Mouse (Mus musculus) layer of hippocampus, adult 11-12 months (tissue): ENCODE data around the gene Cstad.

ENCODE experiments used
- DNase-seq: peaks from one replicate; pipeline ENCODE4 v3.0.0; 2022; ENCODE audit warnings: low spot score

The Cstad gene

GRCm38 (mm10) chr2:30595796-30596195 lies 956 bp downstream of the Cstad start:
- DNase-seq: no peak

DNA sequence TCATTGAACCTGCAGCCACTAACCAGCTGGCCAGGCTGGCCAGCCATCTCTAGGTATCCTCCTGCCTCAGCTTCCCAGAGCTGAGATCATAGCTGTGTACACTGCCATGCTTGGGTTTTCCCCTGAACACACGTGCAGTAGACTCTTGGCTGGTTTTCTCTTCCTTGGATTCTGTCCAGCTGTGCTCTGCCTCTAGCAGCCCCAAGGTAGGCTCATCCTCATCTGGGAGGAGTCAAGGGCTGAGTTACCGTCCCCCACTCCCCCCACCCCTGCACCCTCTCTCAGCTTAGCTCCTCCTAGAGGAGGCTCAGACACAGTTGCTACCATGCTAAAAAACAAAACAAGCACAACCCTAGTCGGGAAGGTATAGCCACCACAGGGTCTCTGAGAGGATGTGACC lies 4.8 kb downstream of the Cstad start:
- no peak for DNase-seq

GRCm38 (mm10) chr2:30600291-30600690 lies 5.5 kb downstream of the Cstad start:
- DNase-seq: no peak

- DNase-seq: no peak
Observed at GRCm38 (mm10) chr2:30600965-30601841, 6.4 kb downstream of the Cstad start.

GRCm38 (mm10) chr2:30602451-30602850 lies 7.6 kb downstream of the Cstad start:
- DNase-seq: no peak

GRCm38 (mm10) chr2:30603731-30604130 lies 8.9 kb downstream of the Cstad start:
- no peak for DNase-seq

- DNase-seq: no peak
Observed at GRCm38 (mm10) chr2:30604880-30605761, 10.3 kb downstream of the Cstad start.

GRCm38 (mm10) chr2:30605762-30606051 lies 10.9 kb downstream of the Cstad start:
- DNase-seq: no peak

GRCm38 (mm10) chr2:30606621-30607052 lies 11.8 kb downstream of the Cstad start:
- DNase-seq: no peak

DNA sequence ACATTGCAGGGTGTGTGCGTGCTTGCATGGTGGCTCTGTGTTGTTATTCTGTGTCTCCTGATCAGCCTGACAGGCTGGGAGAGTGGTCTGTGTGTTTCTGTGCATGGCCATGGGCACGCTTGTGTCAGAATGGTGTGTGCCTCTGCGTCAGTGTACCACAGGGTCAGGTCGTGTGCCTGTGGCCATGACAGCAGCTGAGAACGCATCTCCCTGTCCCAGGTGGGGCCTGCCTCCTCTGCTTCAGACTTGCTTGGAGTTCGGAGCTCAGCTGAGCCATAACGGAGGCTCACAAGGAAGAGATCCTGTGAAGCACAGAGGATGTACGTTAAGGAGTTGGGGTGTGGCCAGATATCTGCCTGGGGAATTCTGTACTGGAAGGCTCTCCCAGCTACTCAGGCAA lies 13.1 kb downstream of the Cstad start:
- no peak for DNase-seq

GRCm38 (mm10) chr2:30608690-30609201 lies 13.9 kb downstream of the Cstad start:
- DNase-seq: no peak

DNA sequence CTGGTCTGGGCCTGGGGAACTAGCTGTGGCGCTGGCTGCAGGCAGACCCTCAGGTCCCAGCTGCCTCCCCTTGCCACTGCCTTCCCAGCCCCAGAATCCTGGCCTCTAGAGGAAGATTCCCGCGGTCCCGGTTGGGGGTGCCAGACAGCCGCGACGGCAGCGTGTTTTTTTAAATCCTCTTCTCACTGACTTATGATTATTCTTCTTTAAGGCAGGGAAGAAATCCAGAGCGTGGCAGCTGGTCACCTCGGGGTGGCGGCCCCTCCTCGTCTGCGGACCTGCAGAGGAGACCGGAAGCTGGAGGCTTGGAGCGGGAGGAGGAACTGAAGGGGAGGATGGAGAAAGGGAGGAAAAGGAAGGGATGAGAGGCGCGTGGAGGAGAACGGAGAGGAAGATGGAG lies 18.7 kb downstream of the Cstad start:
- DNase-seq: peak; percentile 65

DNA sequence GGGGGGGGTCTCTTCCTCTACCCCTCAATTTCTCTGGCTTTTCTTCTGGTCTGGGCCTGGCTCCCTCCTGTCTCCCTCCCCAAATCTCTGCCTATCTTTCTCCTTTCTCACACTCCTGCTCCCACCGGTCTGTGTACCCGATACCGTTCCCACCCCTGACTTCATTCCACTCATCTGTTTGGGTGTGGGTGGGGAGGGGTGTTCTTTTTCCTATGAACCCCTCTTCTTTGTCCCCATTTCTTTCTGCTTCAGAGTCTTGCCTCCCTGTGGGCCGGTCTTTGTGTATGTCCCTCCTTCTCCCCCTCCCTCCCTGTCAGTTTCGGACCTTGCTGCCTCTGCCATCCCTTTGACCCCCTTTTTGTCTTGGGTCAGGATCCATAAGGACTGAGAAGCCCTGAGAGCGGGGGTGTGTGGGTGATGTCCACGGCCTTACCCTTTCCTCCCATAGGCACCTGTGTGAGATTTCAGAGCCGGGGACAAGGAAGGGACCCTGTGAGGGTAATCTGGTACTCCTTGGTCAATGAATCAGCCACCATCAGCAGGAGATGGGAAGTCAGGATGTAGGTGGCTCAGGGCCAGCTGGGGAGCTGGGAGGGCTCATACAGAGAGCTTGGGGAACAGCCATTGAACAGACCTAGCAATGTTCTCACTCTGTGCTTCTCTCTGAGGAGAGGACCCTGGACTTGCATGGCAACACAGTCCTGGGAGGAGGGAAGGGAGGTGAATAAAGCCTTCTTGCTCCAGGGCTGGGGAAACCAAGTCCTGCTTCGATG lies 19.5 kb downstream of the Cstad start:
- DNase-seq: no peak

- no peak for DNase-seq
Observed at GRCm38 (mm10) chr2:30615869-30616268, 21.0 kb downstream of the Cstad start.

- DNase-seq: no peak
Observed at GRCm38 (mm10) chr2:30616464-30616863, 21.6 kb downstream of the Cstad start.

DNA sequence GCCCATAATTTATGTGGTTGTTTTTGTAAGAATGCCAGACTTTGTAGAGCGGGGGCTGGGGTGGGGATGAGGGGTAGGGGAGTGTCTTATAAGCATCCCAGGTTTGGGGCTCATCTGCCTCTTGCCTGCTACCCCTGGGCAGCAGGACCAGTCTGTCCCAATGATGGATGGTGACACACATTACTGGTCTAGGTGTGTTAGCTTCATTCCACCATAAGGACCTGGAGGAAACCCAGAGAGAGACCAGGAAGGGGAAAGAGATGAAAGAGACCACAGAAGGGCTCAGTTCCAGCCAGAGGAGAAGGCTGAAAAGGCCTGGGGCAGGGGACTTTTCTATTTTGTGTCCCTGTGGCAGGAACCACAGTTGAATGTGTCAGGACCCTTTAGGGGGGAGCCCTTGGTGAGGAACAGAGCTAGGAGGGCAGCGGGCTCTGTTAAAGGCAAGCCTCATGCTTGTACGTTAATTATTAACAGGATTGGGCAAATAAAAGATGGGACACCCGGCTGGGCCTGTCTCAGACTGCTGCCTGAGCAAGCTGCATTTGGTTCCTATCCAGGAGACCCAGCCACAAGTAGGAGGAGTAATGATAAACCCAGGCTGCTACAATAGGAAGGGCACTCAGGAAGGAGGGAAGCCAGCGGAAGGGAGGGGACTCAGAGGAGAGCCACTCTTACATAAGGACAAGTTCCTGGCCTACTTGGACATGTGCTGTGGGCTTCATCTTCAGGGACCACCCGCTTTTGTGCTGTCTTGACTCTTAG lies 23.8 kb downstream of the Cstad start:
- no peak for DNase-seq

- no peak for DNase-seq
Observed at GRCm38 (mm10) chr2:30623873-30624272, 29.0 kb downstream of the Cstad start.

- no peak for DNase-seq
Observed at GRCm38 (mm10) chr2:30625296-30625826, 30.5 kb downstream of the Cstad start.

DNA sequence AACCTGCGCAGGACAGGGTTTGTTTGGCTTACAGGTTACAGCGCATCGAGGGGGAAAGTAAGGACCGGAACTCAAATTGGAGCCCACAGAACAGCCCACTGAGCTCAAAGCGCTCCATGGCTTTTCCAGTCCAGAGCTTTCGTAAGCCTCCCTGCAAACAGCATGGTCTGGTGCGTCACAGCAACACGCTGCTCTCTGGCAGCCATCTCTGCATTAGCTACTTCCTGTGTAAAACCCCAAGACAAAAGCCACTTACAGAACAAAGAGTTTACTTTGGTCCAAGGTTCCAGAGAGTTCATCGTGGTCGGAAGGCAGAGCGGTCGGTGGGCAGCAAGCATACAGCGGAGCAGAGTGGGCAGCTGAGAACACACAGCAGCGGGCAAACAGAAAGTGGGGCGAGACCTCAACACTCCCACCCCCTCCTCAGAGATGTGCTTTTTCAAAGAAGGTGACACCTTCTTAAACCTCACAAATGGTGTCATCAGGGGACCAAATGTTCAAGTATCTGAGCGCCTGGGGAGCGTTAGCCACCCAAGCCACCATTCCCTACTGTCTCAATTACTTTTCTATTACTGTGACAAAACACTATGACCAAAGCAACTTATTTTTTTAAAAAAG lies 31.3 kb downstream of the Cstad start:
- DNase-seq: no peak

DNA sequence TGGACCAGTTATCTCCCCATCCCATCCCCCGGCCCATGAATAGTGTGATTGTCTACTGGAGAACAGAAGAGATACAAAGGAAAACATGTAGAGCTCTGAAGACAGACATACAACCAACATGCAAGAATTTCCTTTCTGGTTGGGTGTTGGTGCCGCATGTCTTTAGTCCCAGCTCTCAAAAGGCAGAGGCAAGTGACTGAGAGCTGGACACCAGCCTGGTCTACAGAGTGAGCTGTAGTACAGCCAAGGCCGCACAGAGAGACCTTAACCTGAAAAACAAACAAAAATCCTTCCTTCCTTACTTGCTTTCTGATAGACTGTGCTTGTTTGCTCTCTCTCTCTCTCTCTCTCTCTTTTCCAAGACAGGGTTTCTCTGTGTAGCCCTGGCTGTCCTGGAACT lies 32.5 kb downstream of the Cstad start:
- DNase-seq: no peak

GRCm38 (mm10) chr2:30628374-30628773 lies 33.5 kb downstream of the Cstad start:
- no peak for DNase-seq
